22 mouse cellular contexts compared by ENCODE assay signal in genomic region chr11:54712849-54713248, GRCm38 (mm10).
"Had no signal": no experiment of that assay in that cellular context is flagged by ENCODE, and none has a peak within 500 bp of the region (broad histone marks: within the 10 kb centered on the region; RNA-seq: fewer than 3 reads in every experiment).

No protein-coding gene starts in this region.

- H3K9ac ChIP-seq: heart, embryonic 12.5 days; hindbrain, embryonic 12.5 days; hindbrain, embryonic 14.5 days; intestine, embryonic 15.5 days; limb, embryonic 13.5 days; liver, embryonic 13.5 days; liver, embryonic 15.5 days; liver, postnatal 0 days had no signal

- H3K27ac ChIP-seq: gastrocnemius, adult 2 months; heart, embryonic 10.5 days; hindbrain, embryonic 10.5 days; hindbrain, embryonic 12.5 days; hindbrain, embryonic 14.5 days; intestine, embryonic 15.5 days; left cerebral cortex, adult 2 months; limb, embryonic 13.5 days; liver, embryonic 13.5 days; liver, embryonic 15.5 days had no signal

- H3K27me3 ChIP-seq: heart, embryonic 12.5 days; hindbrain, embryonic 12.5 days; intestine, embryonic 15.5 days; limb, embryonic 13.5 days; liver, embryonic 13.5 days; liver, embryonic 15.5 days had no signal

- DNase-seq: gastrocnemius, adult 2 months; gastrocnemius, postnatal 10 days; gastrocnemius, postnatal 25 days; heart, postnatal 10 days; heart, postnatal 4 days; kidney, adult 18-20 months; kidney, adult 8-10 months; kidney, postnatal 10 days; kidney, postnatal 25 days; kidney, postnatal 4 days; liver; liver, embryonic 13.5 days; liver, postnatal 0 days had no signal

- H3K4me3 ChIP-seq: gastrocnemius, adult 2 months; heart, embryonic 10.5 days; heart, embryonic 12.5 days; hindbrain, embryonic 10.5 days; hindbrain, embryonic 12.5 days; intestine, embryonic 15.5 days; left cerebral cortex, adult 2 months; limb, embryonic 13.5 days; liver, embryonic 13.5 days; liver, embryonic 15.5 days had no signal

- H3K4me1 ChIP-seq: hindbrain, embryonic 12.5 days; intestine, embryonic 15.5 days; limb, embryonic 13.5 days; liver, embryonic 13.5 days; liver, embryonic 15.5 days had no signal

- H3K9me3 ChIP-seq: heart, embryonic 10.5 days; heart, embryonic 12.5 days; hindbrain, embryonic 10.5 days; hindbrain, embryonic 12.5 days; intestine, embryonic 15.5 days; limb, embryonic 13.5 days; liver, embryonic 13.5 days; liver, embryonic 15.5 days had no signal
